Mouse (Mus musculus): ENCODE measurements around the gene Garnl3.

DNA sequence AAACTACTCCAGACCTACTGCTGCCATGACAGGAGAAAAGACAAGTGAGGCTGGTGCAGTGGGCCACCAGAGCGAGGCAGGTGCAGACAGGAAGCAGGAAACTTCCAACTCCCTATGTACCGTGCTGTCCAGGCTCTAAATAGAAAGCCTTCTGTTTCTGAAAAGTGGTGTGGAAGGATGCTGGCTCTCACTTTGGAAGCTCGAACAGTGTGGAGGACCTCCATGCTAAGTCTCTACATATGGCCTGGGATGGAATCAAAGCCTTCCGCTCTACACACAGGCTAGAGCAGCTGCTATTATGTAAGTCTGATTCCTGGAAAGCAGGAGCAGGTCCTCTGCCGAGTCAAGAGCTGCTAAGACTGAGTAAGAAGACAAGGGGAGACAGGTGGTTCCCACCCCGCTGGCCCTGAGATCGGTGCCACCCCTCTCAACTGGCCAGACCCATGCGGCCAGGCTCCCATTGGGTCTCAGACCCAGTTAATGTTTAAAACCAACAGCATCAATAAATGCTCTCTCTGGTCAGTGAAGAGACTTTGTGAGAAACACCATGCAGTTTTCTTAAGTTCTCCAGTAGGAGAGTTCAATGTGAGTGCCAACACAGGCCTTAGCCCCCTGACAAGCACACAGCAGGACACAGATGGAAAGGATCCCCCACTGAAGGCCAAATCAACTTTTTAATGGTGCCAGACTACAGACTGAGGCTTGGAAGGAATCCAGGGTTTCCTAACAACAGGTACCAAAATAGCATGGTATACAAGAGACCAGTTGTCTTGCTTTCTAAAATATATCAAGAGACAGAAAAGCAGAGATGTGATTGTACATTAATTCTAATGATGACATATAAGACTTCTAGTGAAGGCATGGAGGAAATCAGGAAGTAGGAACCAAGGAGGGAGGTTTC, 40.6 kb downstream of the Garnl3 start:
- TF ChIP-seq CTCF (IDR thresholded peaks at IDR 0.05; ENCODE audit: control insufficient read depth, insufficient read depth, insufficient replicate concordance, low read depth, low read length) (no peak), POLR2A (IDR thresholded peaks at IDR 0.05; ENCODE audit: control insufficient read depth, low read depth, low read length) (no peak)
